Mouse (Mus musculus) stomach, embryonic 16.5 days (tissue): ENCODE data around the gene Hyal1. TPM values are rescaled to one million over a fixed set of nuclear protein-coding genes. Genes with fewer than 3 reads are reported as not detected.

Source experiments
- ATAC-seq: fragments of 200-750 bp; cut with Nextera tagmentation; 2 replicates; pipeline ENCODE4 v1.8.0; 2017; ENCODE audit warnings: moderate number of reproducible peaks, moderate TSS enrichment; ENCODE audit not compliant: insufficient read depth, low FRiP score
- H3K27ac ChIP-seq: fragments of 300-500 bp; sonication (generic); 2 replicates; pipeline ENCODE4 v1.5.1; 2014; ENCODE audit warnings: low read length
- H3K27me3 ChIP-seq: fragments of 300-500 bp; sonication (generic); 2 replicates; pipeline ENCODE4 v1.6.1; 2014; ENCODE audit warnings: low read length, control low read depth, mixed read lengths; ENCODE audit not compliant: control insufficient read depth, insufficient read depth
- H3K36me3 ChIP-seq: fragments of 300-500 bp; sonication (generic); 2 replicates; pipeline ENCODE4 v1.6.1; 2014; ENCODE audit warnings: low read length; ENCODE audit not compliant: control insufficient read depth, insufficient read depth
- H3K4me1 ChIP-seq: fragments of 300-500 bp; sonication (generic); 2 replicates; pipeline ENCODE4 v1.6.1; 2014; ENCODE audit warnings: low read length, control low read depth, mixed read lengths; ENCODE audit not compliant: control insufficient read depth, insufficient read depth
- H3K4me2 ChIP-seq: fragments of 300-500 bp; sonication (generic); 2 replicates; pipeline ENCODE4 v1.6.1; 2014; ENCODE audit warnings: low read depth, low read length, mixed read lengths
- H3K4me3 ChIP-seq: fragments of 300-500 bp; sonication (generic); replicated peaks from 2 replicates; pipeline ENCODE4 v1.5.1; 2014; ENCODE audit warnings: mild to moderate bottlenecking, low read length
- H3K9ac ChIP-seq: fragments of 300-500 bp; sonication (generic); 2 replicates; pipeline ENCODE4 v1.6.1; 2014; ENCODE audit warnings: low read length
- H3K9me3 ChIP-seq: fragments of 300-500 bp; sonication (generic); replicated peaks from 2 replicates; pipeline ENCODE4 v1.6.1; 2016; ENCODE audit warnings: low read length, control low read depth; ENCODE audit not compliant: control insufficient read depth
- whole genome bisulfite sequencing: fragments of 180-500 bp; shearing (Covaris S2); extraction: QIAGEN DNeasy Blood & Tissue Kit; methylation state at CpG from one replicate; pipeline ENCODE4 v1.1.7; 2014; 5-methylcytosine and 5-hydroxymethylcytosine counted together
- polyA plus RNA-seq: library from polyadenylated mRNA; unstranded; fragments of >200 nt; fragmentation: Nextera tagmentation; extraction: Ambion mirVana; gene quantifications from 2 replicates; pipeline ENCODE4 v1.2.1, GENCODE M21; 2015

Hyal1 gene
- 14.9 and 16.8 TPM in 2 replicates for polyA plus RNA-seq

GRCm38 (mm10) chr9:107576357-107577107 is at the start of gene Hyal1:
Hyal1 (plus strand) TSS chr9:107576927.
- ATAC-seq: peak; percentile 76
- H3K9ac ChIP-seq: peak within 1 kb of the TSS; percentile 67
- 12% methylated on average over 16 of the region's 16 CpGs for WGBS
- H3K27ac ChIP-seq: peak within 1 kb of the TSS; percentile 89
- peak within 1 kb of the TSS; percentile 56 for H3K4me2 ChIP-seq
- no peaks in the 10 kb centered on the region for H3K9me3 ChIP-seq
- peaks cover 15% of the 10 kb centered on the region for H3K36me3 ChIP-seq
- H3K4me1 ChIP-seq: peaks cover 30% of the 10 kb centered on the region
- H3K4me3 ChIP-seq: peak within 1 kb of the TSS; percentile 46
- no peaks in the 10 kb centered on the region for H3K27me3 ChIP-seq

- H3K4me2 ChIP-seq: peak within 1 kb of the TSS; percentile 84
- H3K9me3 ChIP-seq: no peaks in the 10 kb centered on the region
- peak within 1 kb of the TSS; percentile 98 for H3K4me3 ChIP-seq
- peak within 1 kb of the TSS; percentile 93 for H3K9ac ChIP-seq
- H3K36me3 ChIP-seq: peaks cover 11% of the 10 kb centered on the region; the same call in 1 of the 2 replicates
- no peaks in the 10 kb centered on the region for H3K27me3 ChIP-seq
- peaks cover 25% of the 10 kb centered on the region for H3K4me1 ChIP-seq
- H3K27ac ChIP-seq: peak within 1 kb of the TSS; percentile 91
- peak; percentile 98 for ATAC-seq
- WGBS: under 1% methylated on average over 48 of the region's 48 CpGs
Observed at GRCm38 (mm10) chr9:107533791-107534407, 42.8 kb upstream of the Hyal1 start, which contains the start of gene Tmem115. Tmem115 (plus strand) TSS chr9:107533945.

GRCm38 (mm10) chr9:107534408-107535202 is 42.1 kb upstream of the Hyal1 start:
- Histone ChIP-seq H3K4me3 (peak overlapping the region; percentile 98), H3K27me3 (no peaks in the 10 kb centered on the region), H3K9me3 (no peaks in the 10 kb centered on the region), H3K9ac (peak overlapping the region; percentile 93), H3K4me1 (peaks cover 25% of the 10 kb centered on the region), H3K4me2 (peak overlapping the region; percentile 84), H3K36me3 (peaks cover 12% of the 10 kb centered on the region; the same call in 1 of the 2 replicates), H3K27ac (peak overlapping the region; percentile 91)
- WGBS: under 1% methylated on average over 40 of the region's 40 CpGs
- ATAC-seq: peak; percentile 2; the same call in 1 of the 2 replicates

- no peak overlapping the region for H3K4me2 ChIP-seq
- peaks cover 38% of the 10 kb centered on the region for H3K4me1 ChIP-seq
- no peak overlapping the region for H3K4me3 ChIP-seq
- WGBS: 96% methylated on average over 7 of the region's 7 CpGs
- H3K27ac ChIP-seq: no peak overlapping the region
- no peaks in the 10 kb centered on the region for H3K9me3 ChIP-seq
- no peaks in the 10 kb centered on the region for H3K27me3 ChIP-seq
- H3K9ac ChIP-seq: no peak overlapping the region
- H3K36me3 ChIP-seq: peaks cover 12% of the 10 kb centered on the region; the same call in 1 of the 2 replicates
- ATAC-seq: no peak
Observed at GRCm38 (mm10) chr9:107538231-107538630, 38.5 kb upstream of the Hyal1 start.

- H3K9me3 ChIP-seq: no peaks in the 10 kb centered on the region
- no peak overlapping the region for H3K27ac ChIP-seq
- H3K36me3 ChIP-seq: peaks cover 12% of the 10 kb centered on the region; the same call in 1 of the 2 replicates
- ATAC-seq: no peak
- WGBS: 83% methylated on average over 3 of the region's 3 CpGs
- no peak overlapping the region for H3K4me2 ChIP-seq
- no peak overlapping the region for H3K4me3 ChIP-seq
- H3K9ac ChIP-seq: no peak overlapping the region
- H3K4me1 ChIP-seq: peaks cover 34% of the 10 kb centered on the region
- H3K27me3 ChIP-seq: no peaks in the 10 kb centered on the region
Observed at GRCm38 (mm10) chr9:107538711-107539110, 38.0 kb upstream of the Hyal1 start.

- no peak overlapping the region for H3K9ac ChIP-seq
- no peak for ATAC-seq
- H3K36me3 ChIP-seq: peaks cover 23% of the 10 kb centered on the region; the same call in 1 of the 2 replicates
- WGBS: 91% methylated on average over 8 of the region's 8 CpGs
- H3K4me1 ChIP-seq: peaks cover 34% of the 10 kb centered on the region
- H3K4me3 ChIP-seq: no peak overlapping the region
- no peak overlapping the region for H3K4me2 ChIP-seq
- H3K9me3 ChIP-seq: no peaks in the 10 kb centered on the region
- no peak overlapping the region for H3K27ac ChIP-seq
- no peaks in the 10 kb centered on the region for H3K27me3 ChIP-seq
Observed at GRCm38 (mm10) chr9:107539940-107540339, 36.8 kb upstream of the Hyal1 start.

GRCm38 (mm10) chr9:107540420-107540819 is 36.3 kb upstream of the Hyal1 start:
- H3K4me3 ChIP-seq: no peak overlapping the region
- H3K9me3 ChIP-seq: no peaks in the 10 kb centered on the region
- peaks cover 33% of the 10 kb centered on the region for H3K4me1 ChIP-seq
- no peaks in the 10 kb centered on the region for H3K27me3 ChIP-seq
- ATAC-seq: no peak
- H3K27ac ChIP-seq: no peak overlapping the region
- no peak overlapping the region for H3K4me2 ChIP-seq
- H3K36me3 ChIP-seq: peaks cover 23% of the 10 kb centered on the region; the same call in 1 of the 2 replicates
- WGBS: 63% methylated on average over 4 of the region's 4 CpGs
- H3K9ac ChIP-seq: no peak overlapping the region

GRCm38 (mm10) chr9:107541005-107541404 is 35.7 kb upstream of the Hyal1 start:
- Histone ChIP-seq H3K4me2 (peak overlapping the region; percentile 76), H3K9me3 (no peaks in the 10 kb centered on the region), H3K27ac (no peak overlapping the region), H3K4me1 (peaks cover 27% of the 10 kb centered on the region), H3K9ac (peak overlapping the region; percentile 74), H3K4me3 (peak overlapping the region; percentile 66), H3K36me3 (peaks cover 23% of the 10 kb centered on the region; the same call in 1 of the 2 replicates), H3K27me3 (no peaks in the 10 kb centered on the region)
- ATAC-seq: no peak
- WGBS: 29% methylated on average over 10 of the region's 10 CpGs
